Mouse (Mus musculus) activated CD4-positive, CD25-positive, alpha-beta regulatory T cell, adult 9 weeks (primary cell): ENCODE results near the gene Olfr576. TPM values are rescaled to one million over a fixed set of nuclear protein-coding genes. Genes with fewer than 3 reads are reported as not detected.

ENCODE experiments used
- polyA plus RNA-seq: library from polyadenylated mRNA; unstranded; fragments of 100-300 nt; shearing (Covaris generic); gene quantifications from one replicate; pipeline ENCODE4 v1.2.1, GENCODE M21; 2017

The Olfr576 gene
- not detected for polyA plus RNA-seq

DNA sequence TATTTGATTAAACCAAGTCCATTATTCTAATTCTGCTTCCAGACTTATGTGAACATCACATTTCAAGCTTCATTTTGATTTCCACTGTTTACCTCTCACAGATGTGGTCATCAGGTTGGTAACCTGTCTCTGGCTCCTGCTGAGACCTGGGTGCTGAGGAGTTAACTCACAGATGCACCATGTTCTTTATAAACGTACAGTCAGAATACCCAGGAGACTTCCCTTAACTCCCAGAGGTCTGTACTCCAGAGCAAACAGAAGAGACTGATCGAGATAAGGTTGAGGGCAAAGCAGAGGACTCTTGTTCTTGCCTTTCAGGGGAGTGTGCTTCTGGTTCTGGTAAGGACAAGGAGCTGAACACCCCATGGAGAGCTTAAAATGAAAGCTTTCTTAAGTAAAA lies at the start of gene Olfr576:
Gene Olfr576, plus strand, starts transcription at position 301 of the 400 bp plus-strand sequence.

DNA sequence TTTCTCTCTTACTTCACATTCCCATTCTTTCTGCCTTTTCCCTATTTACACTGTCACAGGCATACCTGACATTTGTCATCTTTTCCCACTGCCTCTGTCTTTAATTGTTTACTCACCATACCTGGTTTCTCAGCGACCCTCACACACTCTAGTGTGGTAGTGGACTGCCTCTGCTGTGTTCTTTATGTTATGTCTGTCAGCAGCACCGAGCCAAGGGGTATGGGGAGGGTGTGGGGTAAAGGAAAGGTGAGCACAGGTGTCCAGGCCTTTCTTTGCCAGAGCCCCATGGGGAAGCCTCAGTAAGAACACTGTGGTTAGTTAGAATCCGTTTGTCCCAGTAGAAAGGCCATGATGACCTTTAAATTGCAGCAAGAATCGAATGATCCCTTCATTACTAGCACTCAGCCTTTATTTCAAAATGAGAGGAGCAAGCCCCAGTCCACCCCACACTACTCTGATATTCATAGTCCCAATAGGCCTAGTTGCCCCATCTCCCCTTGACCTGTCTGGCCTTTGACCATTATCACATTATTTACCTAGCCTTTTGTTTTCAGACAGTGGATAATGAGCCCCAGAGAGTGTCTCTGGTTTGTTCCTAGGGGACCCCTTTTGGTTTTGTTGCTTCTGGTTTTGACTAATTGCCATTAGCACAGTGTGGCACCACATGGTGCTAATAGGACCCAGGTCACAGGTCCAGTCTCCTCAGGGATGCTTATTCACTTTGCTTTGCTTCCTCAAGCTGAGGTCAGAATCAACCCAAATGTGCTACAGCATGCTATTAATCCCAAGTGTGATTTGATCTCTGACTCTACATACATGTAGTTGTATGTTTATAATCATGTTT lies 45.2 kb upstream of the Olfr576 start, which contains the start of gene Olfr571:
Gene Olfr571, minus strand, starts transcription at position 505 of the 844 bp plus-strand sequence.

DNA sequence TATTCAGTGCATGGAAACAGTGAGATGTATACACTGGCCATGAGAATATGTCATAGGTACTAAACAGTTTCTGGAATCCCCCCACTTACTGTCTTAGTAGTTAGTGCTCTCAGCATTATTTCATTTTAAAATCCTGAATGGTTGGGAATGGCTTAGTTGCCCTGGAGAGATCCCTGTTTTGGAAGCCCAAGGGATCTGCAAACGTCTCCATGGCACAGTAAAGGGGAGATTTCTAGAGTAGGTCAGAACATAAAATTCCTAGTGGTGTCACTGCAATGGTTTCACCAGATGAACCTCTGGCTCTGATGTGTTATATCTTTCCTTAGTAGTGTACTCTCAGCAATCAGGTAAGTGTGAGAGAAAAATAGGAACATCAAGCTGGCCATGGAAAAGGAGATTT lies 38.4 kb upstream of the Olfr576 start, which contains the start of gene Olfr572:
Gene Olfr572, plus strand, starts transcription at position 301 of the 400 bp plus-strand sequence.

DNA sequence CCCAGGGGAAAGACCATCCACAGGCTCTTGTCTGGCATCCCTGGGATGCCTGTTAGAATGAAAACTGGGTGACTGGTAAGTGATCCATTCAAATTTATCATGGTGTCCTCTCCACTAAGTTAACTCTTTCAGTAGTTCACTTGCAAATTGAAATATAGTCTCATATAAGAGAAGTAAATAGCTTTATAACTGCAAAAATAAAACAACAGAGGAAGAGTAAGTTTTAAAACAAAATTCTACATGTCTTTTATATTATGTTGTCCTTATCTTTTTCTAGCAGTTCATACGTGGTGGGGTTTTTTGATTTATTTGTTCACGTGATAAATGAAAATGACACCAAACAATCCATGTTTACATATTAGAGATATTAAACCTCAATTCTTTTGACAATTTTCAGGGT lies 20.0 kb upstream of the Olfr576 start, which contains the start of gene Olfr573-ps1:
Gene Olfr573-ps1, minus strand, starts transcription at position 101 of the 400 bp plus-strand sequence.

DNA sequence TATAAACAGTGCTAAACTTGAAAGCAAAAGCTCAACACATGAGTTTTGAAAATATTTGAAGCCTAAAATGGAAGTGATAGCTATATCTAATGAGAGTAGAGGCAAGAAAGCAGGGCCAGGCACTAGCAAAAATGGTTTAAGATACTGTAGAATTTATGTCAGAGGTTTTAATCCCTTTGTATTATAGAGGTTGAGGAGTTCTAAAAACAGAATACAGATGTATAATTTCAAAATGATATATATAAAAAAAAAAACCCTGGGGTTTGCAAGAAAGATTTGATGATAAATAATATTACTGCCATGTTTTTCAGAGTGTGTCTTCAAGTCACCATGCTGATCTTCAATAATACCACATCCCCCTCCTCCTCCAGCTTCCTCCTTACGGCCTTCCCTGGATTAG lies 14.3 kb upstream of the Olfr576 start, which contains the start of gene Olfr574:
Gene Olfr574, plus strand, starts transcription at position 301 of the 400 bp plus-strand sequence.

DNA sequence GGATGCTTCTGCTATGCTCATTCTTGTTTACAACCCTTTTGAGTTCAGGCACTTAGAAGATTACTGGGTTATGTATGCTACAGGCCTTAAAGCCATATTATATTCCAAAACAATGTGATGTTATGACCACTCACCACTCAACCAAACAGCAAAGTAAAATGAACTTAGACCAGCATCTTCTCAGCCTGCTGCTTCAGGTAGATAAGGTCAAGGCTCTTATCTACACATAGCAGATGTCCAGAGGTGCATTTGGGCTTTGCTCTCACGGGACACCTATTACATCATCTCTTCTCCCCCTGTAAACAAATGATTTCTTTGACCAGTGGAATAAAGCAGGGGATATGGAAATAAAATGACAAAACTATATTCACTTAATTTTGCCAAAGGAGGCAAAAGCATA lies 3.9 kb upstream of the Olfr576 start, which contains the start of gene Olfr575:
Gene Olfr575, minus strand, starts transcription at position 183 of the 400 bp plus-strand sequence.

DNA sequence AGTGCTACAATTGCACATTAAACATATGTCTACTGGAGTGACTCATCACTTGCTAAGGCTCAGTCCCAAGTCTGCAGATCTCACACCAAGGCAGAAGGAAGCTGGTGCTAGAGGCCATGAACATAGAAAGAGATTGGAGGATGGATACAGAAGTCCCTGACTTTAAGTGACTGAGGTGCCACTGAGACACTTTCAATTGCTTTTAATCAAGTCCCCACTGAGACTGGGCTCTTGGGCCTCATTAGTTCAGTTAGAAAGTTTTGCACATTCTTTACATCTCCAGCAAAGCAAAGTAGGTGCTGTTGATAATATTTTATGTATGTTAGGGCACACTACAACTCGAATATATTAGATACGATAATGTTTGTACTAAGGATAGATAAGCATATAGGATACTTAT lies 13.4 kb downstream of the Olfr576 start, which contains the start of gene Olfr577:
Gene Olfr577, minus strand, starts transcription at position 101 of the 400 bp plus-strand sequence.

DNA sequence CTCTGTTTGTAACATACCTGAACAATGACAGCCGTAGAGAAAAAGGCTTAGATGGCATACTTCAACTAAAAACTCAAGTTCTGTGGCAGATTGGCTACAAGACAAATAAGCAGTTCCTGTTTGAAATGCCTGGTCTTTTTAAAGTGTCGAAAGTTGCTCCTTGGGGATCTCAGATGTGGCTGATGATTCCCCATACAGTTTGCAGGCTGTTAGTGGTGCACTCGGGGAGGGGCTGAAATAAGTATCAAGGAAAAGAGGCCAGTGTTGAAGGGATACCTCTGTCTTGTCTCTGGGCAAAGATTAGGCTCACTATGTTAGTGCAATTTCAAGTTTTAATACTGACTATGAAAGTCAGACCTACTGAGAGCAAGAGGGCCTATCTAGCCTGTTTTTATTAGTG lies 26.8 kb downstream of the Olfr576 start, which contains the start of gene Olfr578:
Gene Olfr578, minus strand, starts transcription at position 101 of the 400 bp plus-strand sequence.

Other genes starting within 250 kb of the Olfr576 start
- gene Olfr33, start 243.6 kb upstream of the Olfr576 start, polyA plus RNA-seq, result not detected
- gene Olfr559, start 235.2 kb upstream of the Olfr576 start, polyA plus RNA-seq, result not detected
- not detected for gene Olfr560, start 203.3 kb upstream of the Olfr576 start, polyA plus RNA-seq
- not detected for gene Olfr78, start 203.2 kb upstream of the Olfr576 start, polyA plus RNA-seq
- not detected for gene Olfr561, start 191.4 kb upstream of the Olfr576 start, polyA plus RNA-seq
- not detected for gene Olfr564, start 159.2 kb upstream of the Olfr576 start, polyA plus RNA-seq
- gene Olfr566, start 103.9 kb upstream of the Olfr576 start, polyA plus RNA-seq, result not detected
- not detected for gene Olfr568, start 85.5 kb upstream of the Olfr576 start, polyA plus RNA-seq
- gene Olfr569, start 71.8 kb upstream of the Olfr576 start, polyA plus RNA-seq, result not detected
- not detected for gene Olfr570, start 68.1 kb upstream of the Olfr576 start, polyA plus RNA-seq
- gene Olfr571, start 45.1 kb upstream of the Olfr576 start, polyA plus RNA-seq, result not detected
- not detected for gene Olfr572, start 38.3 kb upstream of the Olfr576 start, polyA plus RNA-seq
- gene Olfr573-ps1, start 20.1 kb upstream of the Olfr576 start, polyA plus RNA-seq, result not detected
- not detected for gene Olfr574, start 14.2 kb upstream of the Olfr576 start, polyA plus RNA-seq
- gene Olfr575, start 3.9 kb upstream of the Olfr576 start, polyA plus RNA-seq, result not detected
- not detected for gene Olfr577, start 13.3 kb downstream of the Olfr576 start, polyA plus RNA-seq
- not detected for gene Olfr578, start 26.7 kb downstream of the Olfr576 start, polyA plus RNA-seq
- not detected for gene Olfr582, start 75.4 kb downstream of the Olfr576 start, polyA plus RNA-seq
- not detected for gene Olfr583, start 88.6 kb downstream of the Olfr576 start, polyA plus RNA-seq
- gene Olfr584, start 119.2 kb downstream of the Olfr576 start, polyA plus RNA-seq, result not detected
- gene Olfr585, start 135.1 kb downstream of the Olfr576 start, polyA plus RNA-seq, result not detected
- gene Olfr586, start 163.0 kb downstream of the Olfr576 start, polyA plus RNA-seq, result not detected
- gene Olfr588-ps1, start 178.2 kb downstream of the Olfr576 start, polyA plus RNA-seq, result not detected
- not detected for gene Olfr589, start 193.7 kb downstream of the Olfr576 start, polyA plus RNA-seq
- not detected for gene Olfr591, start 215.7 kb downstream of the Olfr576 start, polyA plus RNA-seq
- gene Olfr592, start 222.1 kb downstream of the Olfr576 start, polyA plus RNA-seq, result not detected
- gene Olfr593, start 249.2 kb downstream of the Olfr576 start, polyA plus RNA-seq, result not detected